Mouse (Mus musculus): ENCODE measurements around the gene Chaf1a.
A peak's percentile ranks its signal among the peaks of the same experiment; 100 is the strongest.
"Not testable (repeated sequence)": the region's sequence is repeated elsewhere in the genome, so short reads cannot be mapped to it uniquely, and the experiment has no call there.

Gene Chaf1a

DNA sequence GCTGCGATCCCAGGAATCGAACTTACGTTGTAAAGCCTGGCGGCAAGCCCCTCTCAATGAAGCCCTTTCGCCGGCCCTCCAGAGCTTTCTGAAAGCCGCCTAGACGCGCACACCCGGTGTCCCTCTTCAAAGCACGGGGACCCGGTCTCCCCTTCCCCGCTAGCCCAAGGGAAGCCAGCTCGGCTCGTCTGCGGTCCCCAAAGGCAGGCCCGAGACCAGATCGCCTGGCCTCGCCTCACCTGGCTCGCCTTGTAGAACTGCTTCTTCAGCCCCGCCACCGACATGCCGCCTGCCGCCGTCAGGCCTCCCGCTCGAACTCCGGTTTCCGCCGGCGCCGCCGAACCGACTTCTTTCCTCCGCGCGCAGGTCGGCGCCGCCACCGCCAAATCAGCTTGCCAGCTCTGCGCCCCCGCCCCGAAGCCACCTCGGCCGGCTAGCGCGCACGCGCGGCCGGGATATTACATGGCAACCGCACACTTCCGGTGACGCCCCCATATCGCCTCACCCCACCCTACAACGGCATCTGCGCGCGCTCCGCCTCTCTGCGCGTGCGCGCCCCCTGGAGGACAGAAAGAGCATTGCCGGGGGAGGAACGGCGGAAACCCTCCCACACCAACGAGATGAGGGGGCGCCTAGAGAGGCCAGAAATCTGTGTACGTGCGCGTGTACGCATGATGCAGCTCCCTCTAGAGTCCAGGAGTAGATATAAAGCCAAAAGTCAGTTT, 3.9 kb upstream of the Chaf1a start, which contains the start of gene Sh3gl1:
Sh3gl1 (minus strand) TSS at position 460 of the 725 bp plus-strand sequence.
- DNase-seq (ENCODE audit: low read depth in 2 of 2, low spot score in 2 of 2) = peak; percentile 99 to 100

GRCm38 (mm10) chr17:56036901-56037287, 3.3 kb upstream of the Chaf1a start:
- no peak for DNase-seq (ENCODE audit: low read depth in 2 of 2, low spot score in 2 of 2)

DNA sequence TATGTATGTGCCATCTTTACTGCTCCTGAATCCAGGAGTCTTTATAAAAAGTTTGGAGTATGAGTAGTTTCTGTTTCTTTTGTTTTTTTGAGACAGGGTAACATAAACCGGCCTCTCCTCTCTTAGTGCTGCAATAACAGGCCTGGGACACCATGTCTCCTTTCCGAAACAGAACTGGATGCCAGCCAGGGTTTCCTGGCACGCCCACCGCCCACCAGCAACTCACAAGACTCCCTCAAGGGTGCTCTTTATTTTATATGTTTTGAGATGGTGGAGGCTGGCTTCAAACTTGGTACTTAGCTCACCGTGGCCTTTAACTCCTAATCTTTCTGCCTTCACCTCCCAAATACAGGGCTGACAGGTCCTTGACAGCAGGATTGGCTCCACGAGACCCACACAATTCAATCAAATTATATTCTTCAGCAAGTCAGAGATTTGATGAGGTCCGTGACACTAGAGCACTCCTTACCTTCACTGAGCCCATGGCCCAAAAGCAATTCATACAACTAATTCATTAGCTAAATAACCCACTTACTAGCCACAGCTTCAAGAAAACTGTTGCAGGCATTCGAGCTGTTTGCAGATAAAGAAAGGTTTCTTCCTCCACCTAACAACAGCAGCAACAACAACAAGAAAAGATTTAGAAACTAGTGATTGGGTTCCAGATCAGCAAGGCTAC, 1.5 kb upstream of the Chaf1a start:
- DNase-seq (ENCODE audit: low read depth in 2 of 2, low spot score in 2 of 2) = no peak

- no peak for DNase-seq (ENCODE audit: low read depth in 2 of 2, low spot score in 2 of 2)
These were observed 894 bp upstream of the Chaf1a start for GRCm38 (mm10) chr17:56039345-56039744.

DNA sequence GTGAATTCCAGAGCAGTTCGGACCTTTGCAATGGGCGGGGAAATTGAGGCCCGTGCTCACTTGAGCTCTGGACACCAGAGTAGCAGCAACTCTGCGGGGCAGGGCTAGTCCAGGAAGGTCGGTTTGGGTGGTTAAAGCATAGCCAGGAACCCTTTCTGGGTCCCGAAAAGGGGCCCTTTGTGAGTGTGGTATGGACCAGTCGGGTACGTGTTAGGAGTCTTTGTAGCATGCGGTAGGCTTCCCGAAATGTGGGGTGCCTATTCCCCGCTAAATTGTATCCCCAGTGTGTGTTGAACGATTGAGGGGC, 571 bp downstream of the Chaf1a start:
- DNase-seq (ENCODE audit: low read depth in 2 of 2, low spot score in 2 of 2) = no peak

- no peak for DNase-seq (ENCODE audit: low read depth in 2 of 2, low spot score in 2 of 2)
These were observed 11.1 kb downstream of the Chaf1a start for GRCm38 (mm10) chr17:56051369-56051768.

GRCm38 (mm10) chr17:56054938-56055337, 14.7 kb downstream of the Chaf1a start:
- DNase-seq (ENCODE audit: low read depth in 2 of 2, low spot score in 2 of 2) = no peak

- no peak for DNase-seq (ENCODE audit: low read depth in 2 of 2, low spot score in 2 of 2)
These were observed 15.9 kb downstream of the Chaf1a start for GRCm38 (mm10) chr17:56055945-56056678.

GRCm38 (mm10) chr17:56057381-56058120, 17.3 kb downstream of the Chaf1a start:
- no peak for DNase-seq (ENCODE audit: low read depth in 2 of 2, low spot score in 2 of 2)

DNA sequence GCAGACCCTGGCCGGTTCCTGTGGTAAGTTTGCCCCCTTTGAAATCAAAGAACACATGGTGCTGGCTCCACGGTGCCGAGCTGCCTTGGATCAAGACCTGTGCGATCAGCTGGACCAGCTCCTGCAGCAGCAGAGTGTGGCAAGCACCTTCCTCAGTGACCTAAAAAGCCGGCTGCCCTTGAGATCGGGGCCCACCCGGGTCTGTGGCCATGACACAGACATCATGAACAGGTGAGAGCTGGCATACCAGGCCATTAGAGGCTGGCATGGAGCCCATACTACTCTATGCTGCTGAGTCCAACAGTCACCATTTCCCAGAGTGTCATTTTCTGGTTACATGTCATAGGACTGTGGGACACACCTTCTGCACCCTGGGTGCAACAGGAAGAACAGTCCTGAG, 21.8 kb downstream of the Chaf1a start:
- no peak for DNase-seq (ENCODE audit: low read depth in 2 of 2, low spot score in 2 of 2)

DNA sequence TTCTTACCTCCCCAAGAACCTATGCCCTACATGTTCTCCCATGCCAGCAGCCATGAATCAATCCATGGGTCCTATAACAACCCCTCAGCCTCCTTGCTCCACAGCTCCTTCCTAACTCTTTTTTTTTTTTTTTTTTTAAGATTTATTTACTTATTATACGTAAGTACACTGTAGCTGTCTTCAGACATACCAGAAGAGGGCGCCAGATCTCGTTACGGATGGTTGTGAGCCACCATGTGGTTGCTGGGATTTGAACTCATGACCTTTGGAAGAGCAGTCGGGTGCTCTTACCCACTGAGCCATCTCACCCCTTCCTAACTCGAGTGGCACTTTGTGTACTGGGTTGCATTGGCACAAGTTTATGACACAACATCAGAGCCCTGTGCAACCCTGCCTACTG, 25.5 kb downstream of the Chaf1a start:
- not testable (repeated sequence) for DNase-seq (ENCODE audit: low read depth in 2 of 2, low spot score in 2 of 2)

DNA sequence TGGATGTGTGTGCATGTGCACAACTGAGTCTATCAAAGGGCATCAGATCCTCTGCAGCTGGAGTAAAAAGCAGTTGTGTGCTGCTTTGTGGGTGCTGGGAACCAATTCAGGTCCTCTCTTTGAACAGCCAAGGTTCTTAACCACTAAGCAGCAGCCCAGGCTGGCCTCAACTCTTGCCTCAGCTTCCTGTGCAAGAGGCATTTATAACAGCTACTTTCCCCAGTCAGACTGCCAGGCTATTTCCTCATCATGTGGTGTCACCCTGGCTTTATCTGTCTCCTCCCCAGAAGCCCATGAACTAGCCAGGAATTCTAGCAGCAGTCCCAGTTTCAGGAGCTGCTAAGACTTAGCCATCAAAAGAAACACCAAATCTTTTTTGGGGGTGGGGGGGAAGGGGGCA, 26.2 kb downstream of the Chaf1a start:
- DNase-seq (ENCODE audit: low read depth in 2 of 2, low spot score in 2 of 2) = no peak

DNA sequence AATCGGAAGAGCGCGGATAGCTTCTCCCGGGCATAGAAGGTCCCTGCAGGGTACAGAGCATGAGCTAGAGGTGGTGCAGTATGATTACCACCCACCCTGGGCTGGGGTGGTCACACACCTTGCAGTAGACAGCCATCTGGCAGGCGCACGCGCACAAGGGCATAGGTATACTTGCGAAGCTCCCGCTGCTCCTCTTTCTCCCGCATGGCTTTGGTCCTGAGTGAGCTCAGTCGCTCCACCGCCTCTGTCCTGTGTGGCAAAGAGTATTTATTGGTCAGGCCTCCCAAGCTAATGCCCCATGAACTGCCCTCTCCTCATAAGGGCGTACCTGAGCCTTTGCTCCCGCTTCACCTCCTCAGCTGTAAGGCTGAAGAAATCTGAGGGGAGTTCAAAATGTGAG, 28.8 kb downstream of the Chaf1a start:
- DNase-seq (ENCODE audit: low read depth in 2 of 2, low spot score in 2 of 2) = no peak

DNA sequence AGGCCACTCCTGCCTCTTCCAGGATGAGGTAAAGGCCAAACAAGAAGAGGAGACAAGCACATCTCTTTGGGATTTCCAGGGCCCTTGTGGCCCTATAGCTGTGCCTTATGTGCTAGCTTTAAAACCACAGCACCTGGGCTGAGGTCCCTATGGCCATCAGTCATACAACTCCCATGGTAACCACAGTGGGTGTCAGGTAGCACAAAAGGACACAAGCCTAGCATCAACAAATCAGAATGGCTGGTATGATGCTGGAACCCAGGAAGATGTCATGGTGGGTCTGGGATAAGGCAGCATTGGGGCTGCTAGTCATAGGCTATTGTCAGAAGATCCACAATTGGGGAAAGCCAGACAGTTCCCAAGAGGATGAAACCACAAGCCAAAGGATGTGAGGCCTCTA, 30.9 kb downstream of the Chaf1a start:
- DNase-seq (ENCODE audit: low read depth in 2 of 2, low spot score in 2 of 2) = no peak

DNA sequence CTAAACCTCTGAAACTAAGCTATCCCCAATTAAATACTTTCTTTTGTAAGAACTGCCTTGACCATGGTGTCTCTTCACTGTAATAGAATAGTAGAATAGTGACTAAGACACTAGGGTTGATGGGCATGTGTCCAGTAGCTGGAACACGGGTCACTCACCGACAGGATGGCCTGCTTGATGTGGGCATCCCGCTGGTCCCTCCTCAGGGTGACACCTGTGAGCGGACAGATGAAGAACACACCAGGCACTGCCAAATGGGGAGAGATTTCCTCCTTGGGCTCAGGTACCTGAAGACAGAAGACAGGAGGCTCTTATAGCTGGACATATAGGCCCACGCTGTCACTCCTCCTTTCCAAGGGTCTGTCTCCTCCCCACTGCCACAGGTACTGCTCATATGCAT, 32.0 kb downstream of the Chaf1a start:
- DNase-seq (ENCODE audit: low read depth in 2 of 2, low spot score in 2 of 2) = no peak

GRCm38 (mm10) chr17:56074097-56074826, 34.0 kb downstream of the Chaf1a start:
- DNase-seq (ENCODE audit: low read depth in 2 of 2, low spot score in 2 of 2) = peak in 1 of 2 experiments; percentile 80

- DNase-seq (ENCODE audit: low read depth in 2 of 2, low spot score in 2 of 2) = peak; percentile 96
These were observed 34.6 kb downstream of the Chaf1a start, which contains the start of gene Ubxn6 for GRCm38 (mm10) chr17:56074827-56075208. TSS of gene Ubxn6 (minus strand) at chr17:56075028.

GRCm38 (mm10) chr17:56077523-56077922, 37.3 kb downstream of the Chaf1a start:
- DNase-seq (ENCODE audit: low read depth in 2 of 2, low spot score in 2 of 2) = no peak

GRCm38 (mm10) chr17:56078361-56078760, 38.1 kb downstream of the Chaf1a start:
- DNase-seq (ENCODE audit: low read depth in 2 of 2, low spot score in 2 of 2) = peak in 1 of 2 experiments; percentile 5

DNA sequence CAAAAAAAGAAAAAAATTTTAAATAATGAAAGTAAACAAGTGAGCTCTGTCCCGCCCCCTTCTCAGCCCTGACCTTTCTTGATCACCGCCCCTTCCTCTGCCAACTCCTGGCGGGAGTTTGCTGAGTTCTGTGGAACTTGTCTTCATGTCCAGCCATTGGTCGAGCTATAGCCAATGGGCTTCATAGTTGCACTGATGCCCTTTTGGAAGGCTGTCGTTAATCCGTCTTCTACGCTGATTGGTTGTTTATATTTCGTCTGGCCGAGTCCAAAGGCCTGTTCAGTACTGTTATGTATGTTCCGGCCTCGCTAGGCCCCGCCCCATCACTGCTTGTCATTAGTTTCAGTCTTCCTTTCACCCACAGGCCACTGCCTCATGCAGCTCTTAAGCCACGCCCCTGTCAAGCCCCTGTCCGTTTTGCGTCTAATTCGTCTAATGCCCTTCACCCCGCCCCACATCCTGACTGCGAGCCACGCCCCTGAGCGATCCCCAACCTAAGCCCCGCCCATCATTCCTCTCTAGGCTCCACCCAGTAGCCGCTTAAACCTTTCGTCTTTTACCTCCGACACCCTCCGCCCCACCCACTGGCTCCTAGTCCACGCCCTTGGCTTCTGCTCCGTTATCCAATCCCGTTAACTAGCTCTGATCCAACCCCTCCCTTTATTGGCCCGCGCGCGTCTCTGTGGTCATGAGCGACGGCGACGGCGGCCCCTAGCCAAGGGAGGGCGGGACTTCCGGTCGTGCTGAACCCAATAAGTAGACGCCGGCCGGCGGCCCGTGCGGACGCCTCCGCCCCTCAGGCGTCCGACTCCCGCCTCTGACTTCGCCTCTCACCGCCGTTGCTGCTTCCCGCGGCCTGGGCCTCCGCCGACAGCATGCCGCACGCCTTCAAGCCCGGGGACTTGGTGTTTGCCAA, 38.9 kb downstream of the Chaf1a start, which contains the start of gene Hdgfl2:
Hdgfl2 (plus strand) TSS at position 755 of the 916 bp plus-strand sequence.
- peak; percentile 99 for DNase-seq (ENCODE audit: low read depth in 2 of 2, low spot score in 2 of 2)
